Mouse (Mus musculus): ENCODE measurements at regions not wholly inside any gene's neighbourhood (a gene's known extent, or its start where the extent isn't known, plus 50 kb on each side); places are given as distances from the start of the nearest gene placed in this dataset.

DNA sequence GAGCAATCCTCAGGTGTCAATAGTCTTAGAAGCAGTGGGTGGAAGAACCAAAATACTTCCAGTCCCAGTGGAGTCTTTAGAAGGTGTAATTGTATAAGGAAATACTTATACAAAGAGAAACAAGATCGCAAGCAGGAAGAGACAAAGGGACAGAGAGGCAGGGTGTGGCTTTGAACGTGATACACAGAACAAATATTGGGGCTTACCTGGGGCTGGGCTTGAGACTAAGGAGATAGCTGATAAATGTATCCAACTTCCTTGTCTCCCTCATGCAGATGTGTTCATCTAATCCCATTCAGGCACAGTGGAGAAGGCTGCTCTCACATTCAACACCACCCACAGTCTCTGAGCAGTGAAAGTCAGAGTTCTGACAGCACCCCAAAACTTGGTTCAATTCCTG is 331.9 kb upstream of the Igfbp3 start:
- no peak for TF ChIP-seq CTCF (conservative IDR thresholded peaks at IDR 0.05; ENCODE audit: low read length)
- no peak for TF ChIP-seq NANOG (IDR thresholded peaks at IDR 0.05; ENCODE audit: borderline replicate concordance, low read length)
